Mouse (Mus musculus): ENCODE measurements at regions not wholly inside any gene's neighbourhood (a gene's known extent, or its start where the extent isn't known, plus 50 kb on each side); places are given as distances from the start of the nearest gene placed in this dataset.

- TF ChIP-seq CTCF (IDR thresholded peaks at IDR 0.05; ENCODE audit: low read depth) = no peak
- no peak for TF ChIP-seq EP300 (IDR thresholded peaks at IDR 0.05; ENCODE audit: low read depth)
Observed at GRCm38 (mm10) chr13:31397246-31397645, 158.7 kb upstream of the Foxq1 start.
